Mouse (Mus musculus) heart, postnatal 0 days (tissue): ENCODE results near the gene Gm13030.

ENCODE experiments used
- CTCF ChIP-seq: IDR thresholded peaks from 2 replicates; pipeline ENCODE4 v1.5.1; 2016; ENCODE audit warnings: antibody characterized with exemption, control low read depth, low read depth
- EP300 ChIP-seq: IDR thresholded peaks from 2 replicates; pipeline ENCODE4 v1.6.1; 2016; ENCODE audit warnings: antibody characterized with exemption, low read depth

GRCm38 (mm10) chr4:138856491-138856890, 17.3 kb downstream of the Gm13030 start:
- no peak for TF ChIP-seq EP300
- TF ChIP-seq CTCF, result peak; percentile 99
